ENCODE assay signal across 25 mouse cellular contexts in the genomic region with DNA sequence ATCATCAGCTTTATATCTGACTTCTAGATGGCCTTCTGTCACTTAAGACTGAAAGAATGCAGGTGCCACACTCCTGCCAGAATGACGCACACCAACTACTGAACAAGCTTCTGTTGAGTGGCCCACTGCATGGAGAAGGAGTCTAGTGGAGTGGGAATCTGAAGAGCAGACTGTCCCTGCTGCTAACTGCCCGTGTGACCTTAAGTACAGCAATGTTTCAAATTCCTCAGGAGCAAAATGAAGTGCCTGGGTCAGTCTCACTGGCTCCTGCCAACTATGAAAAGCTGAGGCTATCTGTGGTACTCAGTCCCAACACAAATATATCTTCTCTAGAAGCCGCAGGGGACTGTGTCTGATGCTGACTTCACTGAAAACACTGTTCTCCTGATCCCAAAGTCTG. TPM values are rescaled to one million over a fixed set of nuclear protein-coding genes. Genes with fewer than 3 reads are reported as not detected.
DNase-seq lines count a peak whose midpoint lies in the region; ATAC-seq and TF ChIP-seq lines count a peak whose summit lies in the region.
"Had no signal": no experiment of that assay in that cellular context is flagged by ENCODE, and none has a peak within 500 bp of the region (broad histone marks: within the 10 kb centered on the region; RNA-seq: fewer than 3 reads in every experiment).

No protein-coding gene starts in this region.

- no peak overlapping the region for H3K4me2 ChIP-seq in heart, embryonic 12.5 days
- H3K4me2 ChIP-seq in heart, postnatal 0 days (ENCODE audit: low read depth, low read length), result no peak overlapping the region
- H3K4me2 ChIP-seq in lung, embryonic 16.5 days (ENCODE audit: low read depth, low read length), result no peak overlapping the region
- no peak overlapping the region for H3K4me2 ChIP-seq in stomach, postnatal 0 days (replicated peaks; ENCODE audit: low read depth)
- H3K4me2 ChIP-seq: liver, embryonic 15.5 days; midbrain, embryonic 13.5 days had no signal

- 0 out of 2 replicates have a peak, but pooled peaks have one; percentile 2 for ATAC-seq in heart, embryonic 12.5 days (ENCODE audit: insufficient number of reproducible peaks, low FRiP score)
- peak; percentile 52; the same call in 1 of the 2 replicates for ATAC-seq in heart, postnatal 0 days (ENCODE audit: insufficient read depth, low read depth)
- ATAC-seq in lung, embryonic 16.5 days (ENCODE audit: low read depth), result peak; percentile 59
- no peak for ATAC-seq in stomach, postnatal 0 days (ENCODE audit: low FRiP score, low TSS enrichment)
- ATAC-seq: forebrain, embryonic 14.5 days; hindbrain, postnatal 0 days; intestine, embryonic 16.5 days; midbrain, embryonic 13.5 days had no signal

- 42% methylated on average over 3 of the region's 3 CpGs for WGBS in heart, embryonic 12.5 days
- 35% methylated on average over 3 of the region's 3 CpGs for WGBS in heart, postnatal 0 days
- 37% methylated on average over 3 of the region's 3 CpGs for WGBS in lung, embryonic 16.5 days
- 80% methylated on average over 3 of the region's 3 CpGs for WGBS in stomach, postnatal 0 days

- H3K4me1 ChIP-seq in heart, embryonic 12.5 days (replicated peaks), result peaks cover 29% of the 10 kb centered on the region
- peaks cover 21% of the 10 kb centered on the region for H3K4me1 ChIP-seq in heart, postnatal 0 days (ENCODE audit: control insufficient read depth, insufficient read depth)
- H3K4me1 ChIP-seq in lung, embryonic 16.5 days (replicated peaks; ENCODE audit: control insufficient read depth, insufficient read depth, low read length), result peaks cover 18% of the 10 kb centered on the region
- H3K4me1 ChIP-seq in stomach, postnatal 0 days (replicated peaks; ENCODE audit: control insufficient read depth, insufficient read depth), result no peaks in the 10 kb centered on the region
- H3K4me1 ChIP-seq: liver, embryonic 15.5 days; midbrain, embryonic 13.5 days had no signal

- TF ChIP-seq CTCF in heart, postnatal 0 days (IDR thresholded peaks at IDR 0.05; ENCODE audit: low read depth), result no peak
- no peak for TF ChIP-seq CTCF in stomach, postnatal 0 days (IDR thresholded peaks at IDR 0.05; ENCODE audit: low read depth)

- DNase-seq in heart, adult 9 months (ENCODE audit: low spot score in 2 of 2), result no peak
- DNase-seq in heart, postnatal 0 days (ENCODE audit: low spot score), result peak; percentile 63
- DNase-seq in lung, postnatal 4 days, result peak; percentile 52 to 80
- DNase-seq in thymus, adult 18-20 months, result no peak
- DNase-seq in stomach, postnatal 0 days (ENCODE audit: low spot score), result no peak
- DNase-seq: adrenal gland, adult 2 months; B cell, adult 2 months; cerebellum, adult 11-12 months; cerebellum, postnatal 10 days; gastrocnemius, adult 2 months; kidney, adult 9 months; kidney, postnatal 14 days; left cerebral cortex, postnatal 4 days; liver; right cerebral cortex, postnatal 14 days; thymus, postnatal 14 days had no signal

- no peaks in the 10 kb centered on the region for H3K36me3 ChIP-seq in heart, embryonic 12.5 days
- no peaks in the 10 kb centered on the region for H3K36me3 ChIP-seq in heart, postnatal 0 days (replicated peaks; ENCODE audit: control insufficient read depth, insufficient read depth, low read length)
- no peaks in the 10 kb centered on the region for H3K36me3 ChIP-seq in lung, embryonic 16.5 days (ENCODE audit: control insufficient read depth, insufficient read depth, low read length)
- no peaks in the 10 kb centered on the region for H3K36me3 ChIP-seq in stomach, postnatal 0 days (ENCODE audit: control insufficient read depth, insufficient read depth, low read length)
- H3K36me3 ChIP-seq: liver, embryonic 15.5 days; midbrain, embryonic 13.5 days had no signal

- TF ChIP-seq EP300 in heart, postnatal 0 days (IDR thresholded peaks at IDR 0.05; ENCODE audit: low read depth), result 0 out of 2 replicates have a peak, but pooled peaks have one; percentile 28
- no peak for TF ChIP-seq EP300 in stomach, postnatal 0 days (optimal IDR thresholded peaks at IDR 0.05)

- peak overlapping the region; percentile 81 for H3K27ac ChIP-seq in heart, embryonic 12.5 days (ENCODE audit: poor library complexity, severe bottlenecking)
- peak overlapping the region; percentile 82 for H3K27ac ChIP-seq in heart, postnatal 0 days (ENCODE audit: low read depth)
- H3K27ac ChIP-seq in lung, embryonic 16.5 days (ENCODE audit: low read length), result peak overlapping the region; percentile 60
- H3K27ac ChIP-seq in stomach, postnatal 0 days (replicated peaks), result no peak overlapping the region
- H3K27ac ChIP-seq: gastrocnemius, adult 2 months; hindbrain, postnatal 0 days; liver, embryonic 15.5 days; midbrain, embryonic 13.5 days had no signal

- no peaks in the 10 kb centered on the region for H3K9me3 ChIP-seq in heart, embryonic 12.5 days (replicated peaks)
- no peaks in the 10 kb centered on the region for H3K9me3 ChIP-seq in heart, postnatal 0 days (replicated peaks; ENCODE audit: control insufficient read depth, low read length)
- H3K9me3 ChIP-seq in lung, embryonic 16.5 days (ENCODE audit: control insufficient read depth, low read length), result no peaks in the 10 kb centered on the region
- no peaks in the 10 kb centered on the region for H3K9me3 ChIP-seq in stomach, postnatal 0 days (ENCODE audit: control insufficient read depth, low read length)
- H3K9me3 ChIP-seq: liver, embryonic 15.5 days; midbrain, embryonic 13.5 days had no signal

- no peak overlapping the region for H3K9ac ChIP-seq in heart, embryonic 12.5 days
- no peak overlapping the region for H3K9ac ChIP-seq in heart, postnatal 0 days (replicated peaks; ENCODE audit: low read depth, low read length)
- no peak overlapping the region for H3K9ac ChIP-seq in lung, embryonic 16.5 days (ENCODE audit: low read length)
- H3K9ac ChIP-seq in stomach, postnatal 0 days (ENCODE audit: low read length), result no peak overlapping the region
- H3K9ac ChIP-seq: liver, embryonic 15.5 days; midbrain, embryonic 13.5 days had no signal

- H3K27me3 ChIP-seq in heart, embryonic 12.5 days (replicated peaks), result no peaks in the 10 kb centered on the region
- H3K27me3 ChIP-seq in heart, postnatal 0 days (ENCODE audit: control insufficient read depth, insufficient read depth, low read length), result no peaks in the 10 kb centered on the region
- no peaks in the 10 kb centered on the region for H3K27me3 ChIP-seq in lung, embryonic 16.5 days (ENCODE audit: control insufficient read depth, insufficient read depth, low read depth, low read length)
- H3K27me3 ChIP-seq in stomach, postnatal 0 days (ENCODE audit: control insufficient read depth, insufficient read depth, low read length), result no peaks in the 10 kb centered on the region
- H3K27me3 ChIP-seq: liver, embryonic 15.5 days; midbrain, embryonic 13.5 days had no signal

- H3K4me3 ChIP-seq in heart, embryonic 12.5 days, result no peak overlapping the region
- H3K4me3 ChIP-seq in heart, postnatal 0 days (ENCODE audit: low read depth, low read length), result no peak overlapping the region
- no peak overlapping the region for H3K4me3 ChIP-seq in lung, embryonic 16.5 days (ENCODE audit: low read length)
- no peak overlapping the region for H3K4me3 ChIP-seq in stomach, postnatal 0 days (ENCODE audit: low read depth, low read length)
- H3K4me3 ChIP-seq: gastrocnemius, adult 2 months; liver, embryonic 15.5 days; midbrain, embryonic 13.5 days had no signal

RNA-seq across cellular contexts. Expression of gene Fam189a2, which starts 18.5 kb away (rescaled TPM):
- polyA plus RNA-seq in heart, embryonic 12.5 days (2016; fragmentation: Nextera tagmentation; extraction: Ambion mirVana), result 4.6 and 4.8 TPM in 2 replicates
- 98.9 and 100 TPM in 2 replicates for total RNA-seq in heart, postnatal 0 days (2014; rRNA removed; ENCODE audit: low replicate concordance)
- 7.7 and 8.3 TPM in 2 replicates for polyA plus RNA-seq in heart, postnatal 0 days (2015; fragmentation: Nextera tagmentation; extraction: Ambion mirVana)
- polyA plus RNA-seq in lung, embryonic 16.5 days (2015; fragmentation: Nextera tagmentation; extraction: Ambion mirVana), result 1.6 and 1.9 TPM in 2 replicates
- polyA plus RNA-seq in stomach, postnatal 0 days (2015; fragmentation: Nextera tagmentation; extraction: Ambion mirVana), result 0.75 and 1.9 TPM in 2 replicates
- total RNA-seq: megakaryocyte progenitor cell, adult 5-6 weeks; MEL had no signal

Comparison
In these comparisons a context has a peak if more than half of its experiments do, and no peak if none do; other contexts are left out.
1. DNase-seq: peak in heart, postnatal 0 days (single experiment) and lung, postnatal 4 days (2 of 2); none in heart, adult 9 months (0 of 2), thymus, adult 18-20 months (0 of 2) and stomach, postnatal 0 days (single experiment).